Mouse (Mus musculus): ENCODE measurements around the gene Tomm40. TPM values are rescaled to one million over a fixed set of nuclear protein-coding genes. Genes with fewer than 3 reads are reported as not detected.

Gene Tomm40
- polyA plus RNA-seq, 1 experiment, result 109 TPM

- no peaks in the 10 kb centered on the region; the same call in 1 of the 2 replicates for H3K4me1 ChIP-seq (replicated peaks; ENCODE audit: control insufficient read depth, insufficient read depth, low read length)
- no peak overlapping the region for H3K4me3 ChIP-seq (ENCODE audit: control insufficient read depth, insufficient read depth, low read length)
- 92% methylated on average over 3 of the region's 3 CpGs for WGBS
- TF ChIP-seq CTCF (IDR thresholded peaks at IDR 0.05; ENCODE audit: borderline replicate concordance, control insufficient read depth, extremely low read depth, insufficient read depth, low read length, poor library complexity), result no peak
- no peak for TF ChIP-seq POLR2A (IDR thresholded peaks at IDR 0.05; ENCODE audit: control insufficient read depth, extremely low read depth, insufficient read depth, low read length, poor library complexity)
- H3K36me3 ChIP-seq (ENCODE audit: control insufficient read depth, insufficient read depth, low read length), result no peaks in the 10 kb centered on the region
- DNase-seq, result no peak
- H3K27ac ChIP-seq (ENCODE audit: control insufficient read depth, insufficient read depth, low read length), result no peak overlapping the region
- H3K27me3 ChIP-seq (ENCODE audit: control insufficient read depth, insufficient read depth, low read length), result no peaks in the 10 kb centered on the region
These were observed 23.5 kb upstream of the Tomm40 start for GRCm38 (mm10) chr7:19738771-19739170.

DNA sequence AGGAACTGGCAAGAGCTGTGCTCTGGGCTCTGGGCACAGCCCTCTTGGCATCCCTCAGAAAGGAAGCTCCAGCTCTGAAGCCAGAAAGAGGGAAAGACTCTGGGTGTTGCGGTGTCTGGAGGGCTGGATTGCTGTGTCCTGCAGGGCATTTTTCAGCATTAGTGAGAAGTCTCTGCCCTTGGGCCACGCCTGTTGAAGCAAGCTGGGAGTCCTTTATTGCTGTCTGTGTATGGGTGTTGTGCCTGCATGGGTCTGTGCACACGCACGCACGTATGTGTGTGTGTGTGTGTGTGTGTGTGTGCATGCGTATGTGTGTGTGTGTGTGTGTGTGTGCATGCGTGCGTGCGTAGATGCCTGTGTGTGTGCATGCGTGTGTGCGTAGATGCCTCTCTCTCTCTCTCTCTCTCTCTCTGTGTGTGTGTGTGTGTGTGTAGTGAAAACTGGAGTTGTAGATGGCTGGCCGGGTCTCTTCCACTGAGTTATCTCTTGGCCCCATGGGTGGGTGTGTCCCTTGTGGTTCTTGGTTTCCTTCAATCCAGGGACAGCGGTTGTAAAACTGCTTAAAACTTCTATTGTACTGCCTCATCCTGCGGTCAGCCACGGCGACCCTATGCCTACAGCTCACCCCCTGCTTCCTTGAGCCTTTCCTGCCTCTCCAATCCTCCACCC, 21.3 kb upstream of the Tomm40 start:
- H3K4me3 ChIP-seq (ENCODE audit: control insufficient read depth, insufficient read depth, low read length), result no peak overlapping the region
- 31% methylated on average over 16 of the region's 16 CpGs for WGBS
- no peaks in the 10 kb centered on the region for H3K36me3 ChIP-seq (ENCODE audit: control insufficient read depth, insufficient read depth, low read length)
- DNase-seq, result no peak
- TF ChIP-seq POLR2A (IDR thresholded peaks at IDR 0.05; ENCODE audit: control insufficient read depth, extremely low read depth, insufficient read depth, low read length, poor library complexity) (no peak), CTCF (IDR thresholded peaks at IDR 0.05; ENCODE audit: borderline replicate concordance, control insufficient read depth, extremely low read depth, insufficient read depth, low read length, poor library complexity) (no peak)
- no peak overlapping the region for H3K27ac ChIP-seq (ENCODE audit: control insufficient read depth, insufficient read depth, low read length)
- no peaks in the 10 kb centered on the region for H3K27me3 ChIP-seq (ENCODE audit: control insufficient read depth, insufficient read depth, low read length)
- H3K4me1 ChIP-seq (replicated peaks; ENCODE audit: control insufficient read depth, insufficient read depth, low read length), result no peaks in the 10 kb centered on the region

DNA sequence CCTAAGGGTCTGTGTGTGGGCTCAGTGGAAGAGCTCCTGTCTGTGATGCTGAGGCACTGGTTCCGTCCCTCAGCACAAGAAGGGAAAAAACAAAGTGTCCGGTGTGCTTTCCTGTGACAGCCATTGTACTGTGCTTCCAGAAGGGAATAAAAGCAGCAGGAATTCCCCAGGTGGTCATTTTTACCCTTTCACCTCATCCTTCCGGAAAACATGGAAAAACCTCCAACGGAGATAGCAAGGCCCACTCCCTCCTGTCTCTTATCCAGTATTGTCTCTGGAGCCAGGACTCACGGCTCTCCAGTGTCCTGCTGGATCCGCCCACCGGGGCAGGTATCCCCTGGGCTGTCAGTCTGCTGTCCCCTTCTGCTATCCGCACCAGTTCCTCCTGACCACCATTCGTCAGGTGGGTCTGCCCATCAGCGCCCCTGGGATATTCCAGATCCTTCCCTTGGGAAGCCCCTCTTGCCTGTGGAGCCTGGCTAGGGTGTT, 19.0 kb upstream of the Tomm40 start:
- Histone ChIP-seq H3K27ac (ENCODE audit: control insufficient read depth, insufficient read depth, low read length) (no peak overlapping the region), H3K4me3 (ENCODE audit: control insufficient read depth, insufficient read depth, low read length) (no peak overlapping the region), H3K36me3 (ENCODE audit: control insufficient read depth, insufficient read depth, low read length) (no peaks in the 10 kb centered on the region), H3K4me1 (replicated peaks; ENCODE audit: control insufficient read depth, insufficient read depth, low read length) (no peaks in the 10 kb centered on the region), H3K27me3 (ENCODE audit: control insufficient read depth, insufficient read depth, low read length) (no peaks in the 10 kb centered on the region)
- WGBS, result 96% methylated on average over 10 of the region's 10 CpGs
- TF ChIP-seq CTCF (IDR thresholded peaks at IDR 0.05; ENCODE audit: borderline replicate concordance, control insufficient read depth, extremely low read depth, insufficient read depth, low read length, poor library complexity) (no peak), POLR2A (IDR thresholded peaks at IDR 0.05; ENCODE audit: control insufficient read depth, extremely low read depth, insufficient read depth, low read length, poor library complexity) (no peak)
- DNase-seq, result no peak

- WGBS, result 92% methylated on average over 4 of the region's 4 CpGs
- no peak for DNase-seq
- Histone ChIP-seq H3K4me3 (ENCODE audit: control insufficient read depth, insufficient read depth, low read length) (no peak overlapping the region), H3K4me1 (replicated peaks; ENCODE audit: control insufficient read depth, insufficient read depth, low read length) (no peaks in the 10 kb centered on the region), H3K36me3 (ENCODE audit: control insufficient read depth, insufficient read depth, low read length) (no peaks in the 10 kb centered on the region), H3K27me3 (ENCODE audit: control insufficient read depth, insufficient read depth, low read length) (no peaks in the 10 kb centered on the region), H3K27ac (ENCODE audit: control insufficient read depth, insufficient read depth, low read length) (no peak overlapping the region)
- TF ChIP-seq POLR2A (IDR thresholded peaks at IDR 0.05; ENCODE audit: control insufficient read depth, extremely low read depth, insufficient read depth, low read length, poor library complexity) (no peak), CTCF (IDR thresholded peaks at IDR 0.05; ENCODE audit: borderline replicate concordance, control insufficient read depth, extremely low read depth, insufficient read depth, low read length, poor library complexity) (no peak)
These were observed 11.3 kb upstream of the Tomm40 start for GRCm38 (mm10) chr7:19726541-19726940.

GRCm38 (mm10) chr7:19724167-19724566, 8.9 kb upstream of the Tomm40 start:
- no peaks in the 10 kb centered on the region for H3K4me1 ChIP-seq (replicated peaks; ENCODE audit: control insufficient read depth, insufficient read depth, low read length)
- H3K4me3 ChIP-seq (ENCODE audit: control insufficient read depth, insufficient read depth, low read length), result no peak overlapping the region
- H3K27ac ChIP-seq (ENCODE audit: control insufficient read depth, insufficient read depth, low read length), result no peak overlapping the region
- TF ChIP-seq CTCF (IDR thresholded peaks at IDR 0.05; ENCODE audit: borderline replicate concordance, control insufficient read depth, extremely low read depth, insufficient read depth, low read length, poor library complexity) (no peak), POLR2A (IDR thresholded peaks at IDR 0.05; ENCODE audit: control insufficient read depth, extremely low read depth, insufficient read depth, low read length, poor library complexity) (no peak)
- no peaks in the 10 kb centered on the region for H3K36me3 ChIP-seq (ENCODE audit: control insufficient read depth, insufficient read depth, low read length)
- 94% methylated on average over 12 of the region's 12 CpGs for WGBS
- no peak for DNase-seq
- no peaks in the 10 kb centered on the region for H3K27me3 ChIP-seq (ENCODE audit: control insufficient read depth, insufficient read depth, low read length)

DNA sequence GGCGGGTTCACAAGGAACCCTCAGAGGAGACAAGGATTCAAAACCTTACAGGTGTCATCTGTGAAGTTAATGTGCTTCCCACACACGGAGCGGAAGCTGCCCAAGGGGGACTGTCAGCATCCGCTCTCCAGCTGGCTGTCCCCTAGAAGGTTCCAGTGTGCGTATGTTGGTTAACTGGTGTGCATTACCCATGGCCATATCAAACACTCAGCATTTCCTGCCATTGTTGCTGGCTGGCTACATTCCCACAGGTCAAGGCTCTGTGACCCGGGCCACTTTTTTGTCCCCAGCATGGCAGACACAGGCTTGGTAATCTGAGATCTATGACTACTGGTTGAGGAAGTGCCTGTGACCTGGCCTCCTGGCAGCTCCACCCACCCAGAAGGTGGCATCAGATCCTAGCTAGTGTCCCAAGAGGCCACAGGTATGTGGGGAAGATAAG, 7.5 kb upstream of the Tomm40 start:
- 71% methylated on average over 6 of the region's 6 CpGs for WGBS
- no peaks in the 10 kb centered on the region for H3K4me1 ChIP-seq (replicated peaks; ENCODE audit: control insufficient read depth, insufficient read depth, low read length)
- no peak for DNase-seq
- H3K4me3 ChIP-seq (ENCODE audit: control insufficient read depth, insufficient read depth, low read length), result no peak overlapping the region
- no peaks in the 10 kb centered on the region for H3K36me3 ChIP-seq (ENCODE audit: control insufficient read depth, insufficient read depth, low read length)
- no peak overlapping the region for H3K27ac ChIP-seq (ENCODE audit: control insufficient read depth, insufficient read depth, low read length)
- no peaks in the 10 kb centered on the region for H3K27me3 ChIP-seq (ENCODE audit: control insufficient read depth, insufficient read depth, low read length)
- TF ChIP-seq CTCF (IDR thresholded peaks at IDR 0.05; ENCODE audit: borderline replicate concordance, control insufficient read depth, extremely low read depth, insufficient read depth, low read length, poor library complexity) (no peak), POLR2A (IDR thresholded peaks at IDR 0.05; ENCODE audit: control insufficient read depth, extremely low read depth, insufficient read depth, low read length, poor library complexity) (no peak)

All from thymus, adult 2 months (tissue).